Mouse (Mus musculus) testis, adult 2 months (tissue): ENCODE data around the gene Psmd2.

ENCODE experiments used
- CTCF ChIP-seq: fragments of 200-500 bp; IDR thresholded peaks from 2 replicates; pipeline ENCODE4 v1.5.1; 2012; ENCODE audit warnings: low read depth, mild to moderate bottlenecking, inconsistent platforms, low read length, moderate library complexity; ENCODE audit not compliant: control insufficient read depth, insufficient read depth, insufficient replicate concordance
- POLR2A ChIP-seq: fragments of 200-500 bp; IDR thresholded peaks from 2 replicates; pipeline ENCODE4 v1.6.1; 2012; ENCODE audit warnings: low read depth, mild to moderate bottlenecking, inconsistent platforms, low read length, moderate library complexity; ENCODE audit not compliant: control insufficient read depth

DNA sequence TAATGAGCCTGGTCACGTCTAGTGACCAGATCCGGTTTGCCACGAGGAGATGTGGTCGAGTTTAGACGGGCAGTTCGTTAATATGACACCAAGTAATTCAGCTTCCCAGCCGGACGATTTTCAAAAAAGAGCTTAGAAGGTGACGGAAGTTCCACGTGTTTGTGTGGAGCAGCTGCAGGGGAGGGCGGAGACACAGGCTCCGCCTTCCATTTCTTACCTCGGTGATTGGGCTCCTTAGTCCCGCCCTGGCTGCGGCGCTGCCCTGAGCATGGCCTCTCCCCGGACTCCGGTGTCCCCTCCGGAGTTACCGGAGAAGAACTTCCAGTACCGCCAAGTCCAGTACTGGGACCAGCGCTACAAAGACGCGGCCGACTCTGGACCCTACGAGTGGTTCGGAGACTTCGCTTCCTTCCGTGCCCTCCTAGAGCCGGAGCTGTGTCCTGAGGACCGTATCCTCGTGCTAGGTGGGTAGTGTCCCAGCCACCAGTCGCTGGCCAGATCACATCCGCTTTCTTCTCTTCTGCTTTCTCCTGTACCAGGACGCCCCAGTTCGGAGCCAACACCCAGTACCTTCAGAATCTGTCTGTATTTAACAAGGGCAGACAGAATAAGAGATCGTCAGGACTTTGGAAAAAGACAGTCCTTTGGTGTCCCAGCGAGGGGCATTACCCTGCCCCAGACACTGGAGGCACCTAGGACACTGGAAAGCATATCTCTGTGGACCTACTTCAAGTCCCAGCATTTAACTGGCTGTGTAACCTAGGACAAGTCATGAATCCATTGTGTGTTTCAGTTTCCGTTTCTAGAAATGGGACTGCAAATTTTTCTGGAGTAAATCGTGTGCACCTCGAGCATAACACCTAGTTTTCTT, 39.9 kb upstream of the Psmd2 start, which contains the start of the genes Eef1akmt4, Gm49333 and Alg3:
- TF ChIP-seq CTCF = no peak
- peak; percentile 32; the same call in 1 of the 2 replicates for TF ChIP-seq POLR2A
